In the genomic region with DNA sequence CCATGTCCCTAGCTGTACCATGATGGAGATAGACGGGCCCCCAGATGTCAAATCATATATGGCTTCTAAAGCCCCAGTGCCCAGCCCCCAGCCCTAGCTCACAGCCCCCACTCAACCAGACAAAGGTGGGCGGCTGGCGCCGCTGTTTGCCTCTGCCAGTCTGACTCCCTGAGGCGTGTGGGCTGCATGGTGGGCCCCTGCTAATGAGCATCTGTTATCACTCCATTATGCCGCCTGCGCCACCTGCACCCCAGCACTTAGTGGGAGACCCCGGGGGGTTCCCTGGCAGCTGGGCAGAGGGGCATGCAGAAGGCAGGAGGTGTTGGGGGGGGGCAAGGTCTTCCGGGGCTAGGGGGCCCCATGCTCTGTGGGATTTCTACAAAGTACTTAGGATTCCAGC, we compare ENCODE assay signal across 10 mouse cellular contexts. TPM values are rescaled to one million over a fixed set of nuclear protein-coding genes. Genes with fewer than 3 reads are reported as not detected.
DNase-seq lines count a peak whose midpoint lies in the region; ATAC-seq and TF ChIP-seq lines count a peak whose summit lies in the region.
"Had no signal": no experiment of that assay in that cellular context is flagged by ENCODE, and none has a peak within 500 bp of the region (broad histone marks: within the 10 kb centered on the region; RNA-seq: fewer than 3 reads in every experiment).

No protein-coding gene starts in this region.

- H3K4me2 ChIP-seq in hindbrain, embryonic 16.5 days (ENCODE audit: low read length): peak overlapping the region; percentile 41; the same call in 1 of the 2 replicates
- H3K4me2 ChIP-seq in midbrain, embryonic 15.5 days: peak overlapping the region; percentile 23

- no peak overlapping the region for H3K9ac ChIP-seq in hindbrain, embryonic 16.5 days (ENCODE audit: low read depth, low read length)
- H3K9ac ChIP-seq in midbrain, embryonic 15.5 days: no peak overlapping the region

- TF ChIP-seq CTCF in kidney, adult 2 months (conservative IDR thresholded peaks at IDR 0.05; ENCODE audit: insufficient read depth, insufficient read length, low read depth, low read length): no peak

- no peaks in the 10 kb centered on the region for H3K27me3 ChIP-seq in kidney, adult 2 months (replicated peaks; ENCODE audit: control insufficient read depth, insufficient read depth, low read length)
- no peaks in the 10 kb centered on the region for H3K27me3 ChIP-seq in hindbrain, embryonic 16.5 days (replicated peaks; ENCODE audit: control insufficient read depth, insufficient read depth, low read length)
- H3K27me3 ChIP-seq in midbrain, embryonic 15.5 days (replicated peaks): no peaks in the 10 kb centered on the region

- H3K27ac ChIP-seq in kidney, adult 2 months (ENCODE audit: insufficient read depth, low read depth, low read length): peak overlapping the region; percentile 100
- H3K27ac ChIP-seq in hindbrain, embryonic 16.5 days (ENCODE audit: low read depth, low read length): no peak overlapping the region
- no peak overlapping the region; the same call in 1 of the 2 replicates for H3K27ac ChIP-seq in midbrain, embryonic 15.5 days

- no peak for TF ChIP-seq POLR2A in kidney, adult 2 months (IDR thresholded peaks at IDR 0.05; ENCODE audit: low read depth, low read length)

- peak; percentile 26 for ATAC-seq in hindbrain, embryonic 16.5 days
- peak; percentile 31; the same call in 1 of the 2 replicates for ATAC-seq in midbrain, embryonic 15.5 days (replicated peaks)

- H3K36me3 ChIP-seq in kidney, adult 2 months (ENCODE audit: control insufficient read depth, insufficient read depth, low read length): no peaks in the 10 kb centered on the region
- no peaks in the 10 kb centered on the region for H3K36me3 ChIP-seq in hindbrain, embryonic 16.5 days (ENCODE audit: control insufficient read depth, insufficient read depth, low read length)
- no peaks in the 10 kb centered on the region for H3K36me3 ChIP-seq in midbrain, embryonic 15.5 days (replicated peaks)

- no peak for DNase-seq in kidney, adult 2 months
- DNase-seq in kidney, adult 11 months: no peak
- DNase-seq in brain, adult 2 months (ENCODE audit: low read depth, low spot score): peak; percentile 42
- DNase-seq in left cerebral cortex, adult 8-10 months (ENCODE audit: low spot score in 2 of 2): no peak
- no peak for DNase-seq in cerebellum, adult 11-12 months
- DNase-seq in gastrocnemius, postnatal 10 days: no peak
- DNase-seq: adrenal gland, adult 2 months had no signal

- no peaks in the 10 kb centered on the region for H3K9me3 ChIP-seq in hindbrain, embryonic 16.5 days (ENCODE audit: control insufficient read depth, low read length)
- H3K9me3 ChIP-seq in midbrain, embryonic 15.5 days: no peaks in the 10 kb centered on the region

- peaks cover 56% of the 10 kb centered on the region for H3K4me1 ChIP-seq in kidney, adult 2 months (ENCODE audit: control insufficient read depth, insufficient read depth, low read length)
- H3K4me1 ChIP-seq in hindbrain, embryonic 16.5 days (ENCODE audit: control insufficient read depth, insufficient read depth, low read depth, low read length): peaks cover 26% of the 10 kb centered on the region
- peaks cover 40% of the 10 kb centered on the region for H3K4me1 ChIP-seq in midbrain, embryonic 15.5 days

- WGBS in kidney, adult 2 months: 53% methylated on average over 9 of the region's 9 CpGs
- 22% methylated on average over 9 of the region's 9 CpGs for WGBS in hindbrain, embryonic 16.5 days
- WGBS in midbrain, embryonic 15.5 days: 29% methylated on average over 9 of the region's 9 CpGs

- peak overlapping the region; percentile 79 for H3K4me3 ChIP-seq in kidney, adult 2 months (ENCODE audit: insufficient read depth, low read depth, low read length)
- H3K4me3 ChIP-seq in hindbrain, embryonic 16.5 days (ENCODE audit: low read length): no peak overlapping the region
- no peak overlapping the region for H3K4me3 ChIP-seq in midbrain, embryonic 15.5 days

RNA-seq across cellular contexts. Expression of a gene that starts 3.6 kb away (rescaled TPM):
- 342 and 447 TPM in 2 replicates for polyA plus RNA-seq in kidney, adult 2 months (2012; rRNA removed)
- 112 and 135 TPM in 2 replicates for polyA plus RNA-seq in hindbrain, embryonic 16.5 days (2015; fragmentation: Nextera tagmentation; extraction: Ambion mirVana)
- 147 and 156 TPM in 2 replicates for polyA plus RNA-seq in midbrain, embryonic 15.5 days (2015; fragmentation: Nextera tagmentation; extraction: Ambion mirVana)
- total RNA-seq in left cerebral cortex, adult 8-10 months (2022): 10 to 100 TPM; 72.9 to 94.8 (median 80.5) TPM
- total RNA-seq in gastrocnemius, postnatal 10 days (2021): 10 to 100 TPM; 15.6 to 18.0 TPM

RNA-seq across cellular contexts. Expression of a gene that starts 39.4 kb away (rescaled TPM):
- polyA plus RNA-seq in kidney, adult 2 months (2012; rRNA removed): 9.9 and 12.7 TPM in 2 replicates
- 1.2 and 1.3 TPM in 2 replicates for polyA plus RNA-seq in hindbrain, embryonic 16.5 days (2015; fragmentation: Nextera tagmentation; extraction: Ambion mirVana)
- polyA plus RNA-seq in midbrain, embryonic 15.5 days (2015; fragmentation: Nextera tagmentation; extraction: Ambion mirVana): 0.88 and 1.3 TPM in 2 replicates
- under 1 TPM in 2 of 4 experiments, not detected in 2; 0.27 to 0.30 TPM for total RNA-seq in left cerebral cortex, adult 8-10 months (2022)
- total RNA-seq in gastrocnemius, postnatal 10 days (2021): 1 to 10 TPM in 1 of 2 experiments, under 1 TPM in 1; 0.80 to 1.2 TPM

RNA-seq across cellular contexts. Expression of a gene that starts 54.6 kb away (rescaled TPM):
- 0.56 and 2.6 TPM in 2 replicates for polyA plus RNA-seq in kidney, adult 2 months (2012; rRNA removed)
- polyA plus RNA-seq in hindbrain, embryonic 16.5 days (2015; fragmentation: Nextera tagmentation; extraction: Ambion mirVana): 0.05 and 0.09 TPM in 2 replicates
- polyA plus RNA-seq in midbrain, embryonic 15.5 days (2015; fragmentation: Nextera tagmentation; extraction: Ambion mirVana): 0.05 TPM in 1 of 2 replicates, not detected in the other
- total RNA-seq in left cerebral cortex, adult 8-10 months (2022): under 1 TPM in 3 of 4 experiments, not detected in 1; 0.17 to 0.95 (median 0.46) TPM
- total RNA-seq in gastrocnemius, postnatal 10 days (2021): under 1 TPM; 0.07 to 0.09 TPM
- total RNA-seq: left cerebral cortex, adult 18-20 months had no signal
